Mouse (Mus musculus): ENCODE measurements around the gene Grm4. TPM values are rescaled to one million over a fixed set of nuclear protein-coding genes. Genes with fewer than 3 reads are reported as not detected.

The Grm4 gene
- polyA plus RNA-seq, 1 experiment from 2014 or later = 0.29 TPM

DNA sequence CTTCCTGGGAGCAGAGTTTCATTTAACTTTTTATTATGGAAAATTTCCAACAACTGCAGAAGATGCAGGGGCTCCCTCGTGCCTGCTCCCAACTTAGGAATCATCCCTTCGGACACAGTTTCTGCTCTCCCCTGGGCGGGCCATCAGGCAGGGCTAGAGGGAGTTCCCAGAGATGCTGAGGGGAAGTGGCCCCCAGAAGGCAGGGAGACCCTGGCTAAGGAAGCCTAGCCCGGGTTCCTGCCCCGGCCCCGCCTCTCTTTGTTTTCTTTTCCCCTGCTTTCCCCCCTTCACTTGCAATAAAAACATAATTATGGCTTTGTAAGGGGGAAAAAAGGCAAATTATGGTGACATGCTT, 98.9 kb downstream of the Grm4 start:
- H3K27me3 ChIP-seq (replicated peaks) = no peaks in the 10 kb centered on the region
- ATAC-seq = no peak
- peaks cover 13% of the 10 kb centered on the region for H3K4me1 ChIP-seq (replicated peaks)
- H3K27ac ChIP-seq = peak overlapping the region; percentile 23
- no peaks in the 10 kb centered on the region for H3K9me3 ChIP-seq
- no peak overlapping the region for H3K9ac ChIP-seq
- H3K4me3 ChIP-seq (replicated peaks) = no peak overlapping the region
- no peaks in the 10 kb centered on the region for H3K36me3 ChIP-seq
- H3K4me2 ChIP-seq (replicated peaks) = peak overlapping the region; percentile 11
- 24% methylated on average over 6 of the region's 6 CpGs for WGBS

DNA sequence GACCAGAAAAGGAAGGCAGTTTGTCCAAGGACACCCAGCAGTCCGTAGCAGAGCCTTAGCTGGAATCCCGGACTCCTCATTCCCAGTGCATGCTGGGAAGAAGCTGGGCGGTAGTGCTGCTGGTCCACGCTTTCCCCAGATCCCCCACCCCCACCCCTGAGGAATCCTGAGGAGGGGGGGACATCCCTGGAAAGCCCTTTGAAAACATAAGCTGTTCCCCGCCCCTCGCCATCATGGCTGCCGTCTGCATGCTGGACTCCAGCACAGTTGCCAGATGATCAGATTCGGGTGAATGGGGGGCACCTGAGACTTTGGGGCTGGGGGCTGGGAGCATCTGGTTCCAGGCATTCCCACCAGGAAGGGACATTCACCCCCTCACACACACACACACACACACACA, 99.4 kb downstream of the Grm4 start:
- H3K36me3 ChIP-seq = no peaks in the 10 kb centered on the region
- no peak overlapping the region for H3K9ac ChIP-seq
- peaks cover 13% of the 10 kb centered on the region for H3K4me1 ChIP-seq (replicated peaks)
- H3K4me2 ChIP-seq (replicated peaks) = peak overlapping the region; percentile 11; the same call in 1 of the 2 replicates
- 44% methylated on average over 8 of the region's 8 CpGs for WGBS
- H3K27me3 ChIP-seq (replicated peaks) = no peaks in the 10 kb centered on the region
- H3K27ac ChIP-seq = no peak overlapping the region
- 0 out of 2 replicates have a peak, but pooled peaks have one; percentile 49 for ATAC-seq
- H3K9me3 ChIP-seq = no peaks in the 10 kb centered on the region
- H3K4me3 ChIP-seq (replicated peaks) = no peak overlapping the region

DNA sequence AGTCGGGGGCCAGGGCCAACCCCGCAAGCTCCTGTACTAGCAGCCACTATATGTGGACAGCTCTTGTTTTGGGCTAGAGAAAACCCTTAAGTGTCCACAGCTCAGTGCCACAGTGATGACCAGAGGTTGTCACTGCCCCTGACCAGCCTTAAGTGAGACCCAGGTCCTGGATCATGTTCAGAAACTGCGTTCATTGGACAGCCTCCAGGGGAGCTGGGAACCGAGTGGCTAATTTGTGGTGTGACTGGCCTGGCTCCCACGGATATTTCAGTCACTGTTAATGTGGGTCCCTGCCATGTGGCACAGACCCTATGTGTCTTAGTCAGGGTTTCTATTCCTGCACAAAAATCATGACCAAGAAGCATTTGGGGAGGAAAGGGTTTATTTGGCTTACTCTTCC, 112.2 kb downstream of the Grm4 start:
- H3K9me3 ChIP-seq = no peaks in the 10 kb centered on the region
- WGBS = 83% methylated on average over 5 of the region's 5 CpGs
- no peaks in the 10 kb centered on the region for H3K27me3 ChIP-seq (replicated peaks)
- no peaks in the 10 kb centered on the region for H3K4me1 ChIP-seq (replicated peaks)
- no peak overlapping the region for H3K4me2 ChIP-seq (replicated peaks)
- no peak for ATAC-seq
- no peaks in the 10 kb centered on the region for H3K36me3 ChIP-seq
- no peak overlapping the region for H3K4me3 ChIP-seq (replicated peaks)
- H3K27ac ChIP-seq = no peak overlapping the region
- no peak overlapping the region for H3K9ac ChIP-seq

DNA sequence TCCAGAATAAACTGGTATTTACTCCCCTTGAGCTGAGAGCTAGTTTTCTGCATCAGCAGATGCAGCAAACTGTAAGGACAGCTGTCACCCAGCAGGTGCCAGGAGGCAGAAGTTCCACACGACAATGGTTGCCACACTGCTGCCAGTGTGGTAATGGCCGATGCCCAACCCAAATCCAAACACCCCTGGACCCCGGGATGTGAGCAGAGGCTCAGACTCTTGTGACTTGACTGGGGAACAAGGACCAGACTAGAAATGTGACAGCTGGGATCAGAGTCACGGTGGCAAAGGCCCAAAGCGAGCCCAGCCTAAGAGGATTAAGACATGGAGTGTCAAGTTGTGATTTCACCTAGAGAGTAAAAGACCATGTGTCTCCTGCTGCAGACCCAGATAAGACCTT, 112.7 kb downstream of the Grm4 start:
- no peak overlapping the region for H3K4me2 ChIP-seq (replicated peaks)
- no peaks in the 10 kb centered on the region for H3K36me3 ChIP-seq
- ATAC-seq = no peak
- no peaks in the 10 kb centered on the region for H3K9me3 ChIP-seq
- no peaks in the 10 kb centered on the region for H3K4me1 ChIP-seq (replicated peaks)
- no peak overlapping the region for H3K4me3 ChIP-seq (replicated peaks)
- no peaks in the 10 kb centered on the region for H3K27me3 ChIP-seq (replicated peaks)
- 75% methylated on average over 5 of the region's 5 CpGs for WGBS
- H3K27ac ChIP-seq = no peak overlapping the region
- H3K9ac ChIP-seq = no peak overlapping the region

DNA sequence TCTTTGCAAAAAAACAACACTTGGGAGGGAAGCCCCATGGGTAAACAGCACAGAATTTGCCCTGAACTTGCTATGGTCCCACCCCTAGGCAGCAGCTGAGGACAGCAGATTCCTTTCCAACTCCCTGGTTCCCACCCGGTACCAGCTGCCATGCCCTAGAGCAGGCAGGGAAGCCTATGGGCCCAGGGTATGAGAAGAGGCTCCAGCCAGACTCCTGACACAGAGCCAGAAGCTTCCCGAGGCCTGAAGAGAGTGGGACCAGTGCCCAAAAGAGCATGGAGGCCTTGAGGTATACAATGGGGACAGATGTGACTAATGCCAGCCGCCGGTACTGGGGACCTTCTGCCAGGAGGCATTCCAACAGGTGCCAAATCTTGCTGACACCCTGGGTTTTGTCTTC, 114.2 kb downstream of the Grm4 start:
- H3K9ac ChIP-seq = no peak overlapping the region
- WGBS = 80% methylated on average over 4 of the region's 4 CpGs
- H3K9me3 ChIP-seq = no peaks in the 10 kb centered on the region
- no peak overlapping the region for H3K4me3 ChIP-seq (replicated peaks)
- H3K4me2 ChIP-seq (replicated peaks) = no peak overlapping the region
- H3K4me1 ChIP-seq (replicated peaks) = no peaks in the 10 kb centered on the region
- no peaks in the 10 kb centered on the region for H3K36me3 ChIP-seq
- H3K27ac ChIP-seq = no peak overlapping the region
- no peaks in the 10 kb centered on the region for H3K27me3 ChIP-seq (replicated peaks)
- ATAC-seq = no peak

DNA sequence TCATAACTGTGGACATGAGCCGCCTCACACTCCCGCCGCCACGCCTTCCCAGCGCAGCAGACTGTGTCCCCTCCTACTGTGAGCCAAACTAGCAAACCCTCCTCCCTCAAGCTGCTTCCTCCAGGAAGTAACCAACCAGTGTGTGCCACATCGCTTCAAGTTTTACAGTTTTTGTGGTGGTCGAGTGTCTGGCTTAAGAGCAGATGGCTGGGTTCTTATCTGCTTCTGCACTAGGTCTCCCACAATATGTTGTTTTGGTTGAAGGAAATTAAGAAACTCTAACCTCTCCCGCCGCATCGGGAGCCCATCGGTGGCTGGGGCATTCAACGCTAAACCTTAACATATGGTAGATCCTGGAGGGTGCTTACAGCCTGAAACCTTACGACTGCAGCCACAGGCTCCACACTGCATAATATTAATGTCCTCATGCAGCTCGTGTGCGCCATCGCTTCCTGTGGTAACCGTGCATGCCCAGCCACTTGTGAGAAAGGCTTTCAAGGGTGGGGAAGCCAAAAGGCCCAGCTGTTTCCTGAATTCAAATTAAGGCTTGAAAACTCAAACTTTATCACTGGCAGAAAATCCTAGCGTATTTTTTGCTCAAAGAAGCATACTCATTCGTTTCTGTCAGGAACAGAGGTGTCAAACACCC, 115.7 kb downstream of the Grm4 start:
- no peaks in the 10 kb centered on the region for H3K36me3 ChIP-seq
- H3K9me3 ChIP-seq = no peaks in the 10 kb centered on the region
- no peak overlapping the region for H3K4me2 ChIP-seq (replicated peaks)
- no peak overlapping the region for H3K27ac ChIP-seq
- H3K27me3 ChIP-seq (replicated peaks) = no peaks in the 10 kb centered on the region
- H3K4me1 ChIP-seq (replicated peaks) = no peaks in the 10 kb centered on the region
- H3K4me3 ChIP-seq (replicated peaks) = no peak overlapping the region
- no peak for ATAC-seq
- 87% methylated on average over 19 of the region's 19 CpGs for WGBS
- H3K9ac ChIP-seq = no peak overlapping the region

DNA sequence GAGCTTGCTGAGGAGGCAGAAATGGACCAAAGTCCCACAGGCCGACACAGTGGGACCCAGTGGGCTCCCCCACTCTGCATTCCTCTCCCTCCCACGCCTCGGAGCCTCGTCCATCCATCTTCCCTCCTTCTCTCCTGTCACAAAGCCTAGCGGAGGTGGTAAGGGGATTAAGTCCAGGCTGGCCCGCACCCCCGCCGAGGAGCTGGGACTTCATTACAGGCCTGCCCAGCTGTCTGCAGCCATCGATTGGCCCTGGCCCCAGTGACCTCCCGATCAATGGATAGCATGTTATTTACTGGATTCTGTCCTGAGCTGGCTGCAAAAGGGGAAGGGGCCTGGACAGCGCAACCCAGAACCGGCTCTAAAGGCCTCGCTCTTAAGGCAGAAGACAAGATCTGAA, 120.0 kb downstream of the Grm4 start:
- Histone ChIP-seq H3K4me1 (replicated peaks) (no peaks in the 10 kb centered on the region), H3K4me3 (replicated peaks) (no peak overlapping the region), H3K27ac (no peak overlapping the region), H3K4me2 (replicated peaks) (no peak overlapping the region), H3K36me3 (no peaks in the 10 kb centered on the region), H3K9me3 (no peaks in the 10 kb centered on the region), H3K27me3 (replicated peaks) (no peaks in the 10 kb centered on the region), H3K9ac (no peak overlapping the region)
- ATAC-seq = no peak
- 26% methylated on average over 13 of the region's 13 CpGs for WGBS

DNA sequence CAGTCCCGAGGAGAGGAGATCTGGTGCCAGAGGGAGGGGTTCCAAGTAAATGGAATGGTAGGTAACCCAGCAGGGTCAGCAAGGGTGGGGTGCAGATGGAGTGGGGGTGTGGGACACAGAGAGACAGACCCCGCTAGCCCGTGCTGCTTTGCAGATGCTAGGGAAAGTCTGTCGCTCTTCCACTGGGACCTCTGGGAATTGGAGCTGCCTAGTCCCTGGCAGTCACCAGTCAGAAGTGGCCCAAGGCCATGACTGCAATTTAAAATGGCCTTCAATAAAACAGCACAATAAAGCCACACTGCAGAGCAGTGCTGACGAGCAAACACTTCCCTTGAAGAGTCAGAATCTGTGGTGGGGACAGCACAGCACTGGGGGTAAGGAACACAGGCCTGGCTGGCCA, 127.3 kb downstream of the Grm4 start:
- H3K4me1 ChIP-seq (replicated peaks) = no peaks in the 10 kb centered on the region
- no peak for ATAC-seq
- no peak overlapping the region for H3K4me2 ChIP-seq (replicated peaks)
- 71% methylated on average over 5 of the region's 5 CpGs for WGBS
- H3K9ac ChIP-seq = no peak overlapping the region
- no peak overlapping the region for H3K4me3 ChIP-seq (replicated peaks)
- no peak overlapping the region for H3K27ac ChIP-seq
- H3K36me3 ChIP-seq = no peaks in the 10 kb centered on the region
- H3K27me3 ChIP-seq (replicated peaks) = no peaks in the 10 kb centered on the region
- H3K9me3 ChIP-seq = no peaks in the 10 kb centered on the region

DNA sequence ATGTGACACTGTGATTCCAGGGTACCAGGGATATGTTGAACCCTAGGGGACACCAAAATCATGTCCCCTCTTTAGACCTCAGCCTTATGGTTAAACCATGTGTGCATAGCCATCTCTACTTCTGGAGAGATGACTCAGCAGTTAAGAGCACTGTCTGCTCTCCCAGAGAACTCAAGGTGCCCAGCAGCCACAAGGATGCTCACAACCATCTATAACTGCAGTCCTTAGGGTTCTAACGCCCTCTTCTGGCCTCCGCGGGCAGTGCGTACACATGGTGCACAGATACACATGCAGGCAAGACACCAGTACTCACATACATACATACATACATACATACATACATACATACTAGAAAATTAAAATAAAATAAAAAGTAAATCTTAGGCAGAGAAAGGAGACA, 127.8 kb downstream of the Grm4 start:
- H3K27ac ChIP-seq = no peak overlapping the region
- H3K36me3 ChIP-seq = no peaks in the 10 kb centered on the region
- H3K9me3 ChIP-seq = no peaks in the 10 kb centered on the region
- 85% methylated on average over 4 of the region's 4 CpGs for WGBS
- H3K4me1 ChIP-seq (replicated peaks) = no peaks in the 10 kb centered on the region
- ATAC-seq = no peak
- no peaks in the 10 kb centered on the region for H3K27me3 ChIP-seq (replicated peaks)
- no peak overlapping the region for H3K9ac ChIP-seq
- no peak overlapping the region for H3K4me3 ChIP-seq (replicated peaks)
- no peak overlapping the region for H3K4me2 ChIP-seq (replicated peaks)

DNA sequence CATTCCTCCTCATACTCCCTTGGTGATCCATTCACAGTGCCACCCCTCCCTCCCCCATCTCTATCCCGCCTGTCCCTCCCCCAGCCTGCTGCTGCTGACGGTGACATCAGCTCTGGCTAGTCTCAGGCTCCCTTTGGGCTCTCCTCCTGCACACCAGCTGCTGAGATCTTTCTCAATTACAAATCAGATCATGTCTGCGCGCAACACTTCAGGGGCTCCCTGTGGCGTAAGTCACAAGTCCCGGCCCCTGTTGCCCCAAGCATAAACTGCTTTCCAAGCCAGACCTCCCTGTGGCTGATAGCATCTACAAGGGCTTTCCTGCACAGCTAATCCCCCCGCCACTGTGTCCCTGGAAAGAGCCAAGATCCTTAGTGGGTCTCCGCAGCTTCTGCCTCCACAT, 128.3 kb downstream of the Grm4 start:
- Histone ChIP-seq H3K4me3 (replicated peaks) (no peak overlapping the region), H3K4me2 (replicated peaks) (no peak overlapping the region), H3K9me3 (no peaks in the 10 kb centered on the region), H3K36me3 (no peaks in the 10 kb centered on the region), H3K4me1 (replicated peaks) (no peaks in the 10 kb centered on the region), H3K27me3 (replicated peaks) (no peaks in the 10 kb centered on the region), H3K27ac (no peak overlapping the region), H3K9ac (no peak overlapping the region)
- no peak for ATAC-seq
- WGBS = 46% methylated on average over 8 of the region's 8 CpGs

DNA sequence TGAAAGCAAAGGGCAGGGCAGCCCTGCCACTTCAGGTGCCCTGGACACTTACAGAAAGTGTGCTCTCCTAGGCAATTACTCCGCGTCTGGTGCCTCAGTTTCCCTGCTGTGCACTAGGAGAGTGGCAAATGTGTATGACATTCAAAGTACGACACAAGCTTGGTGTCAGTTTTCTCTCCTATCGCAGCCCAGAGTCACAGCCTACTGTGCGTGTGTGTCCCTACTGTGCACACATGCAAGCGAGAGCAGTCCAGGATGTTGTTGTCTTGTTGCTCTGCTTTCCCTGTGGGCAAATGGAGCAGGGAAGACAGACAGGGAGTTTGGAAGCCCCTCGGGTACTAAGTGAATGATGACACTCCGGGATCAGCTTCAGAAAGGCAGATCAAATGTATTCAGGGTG, 131.2 kb downstream of the Grm4 start:
- Histone ChIP-seq H3K9me3 (no peaks in the 10 kb centered on the region), H3K4me3 (replicated peaks) (no peak overlapping the region), H3K4me2 (replicated peaks) (no peak overlapping the region), H3K9ac (no peak overlapping the region), H3K4me1 (replicated peaks) (peaks cover 11% of the 10 kb centered on the region), H3K27me3 (replicated peaks) (no peaks in the 10 kb centered on the region), H3K36me3 (no peaks in the 10 kb centered on the region), H3K27ac (no peak overlapping the region)
- ATAC-seq = no peak
- WGBS = 88% methylated on average over 8 of the region's 8 CpGs

DNA sequence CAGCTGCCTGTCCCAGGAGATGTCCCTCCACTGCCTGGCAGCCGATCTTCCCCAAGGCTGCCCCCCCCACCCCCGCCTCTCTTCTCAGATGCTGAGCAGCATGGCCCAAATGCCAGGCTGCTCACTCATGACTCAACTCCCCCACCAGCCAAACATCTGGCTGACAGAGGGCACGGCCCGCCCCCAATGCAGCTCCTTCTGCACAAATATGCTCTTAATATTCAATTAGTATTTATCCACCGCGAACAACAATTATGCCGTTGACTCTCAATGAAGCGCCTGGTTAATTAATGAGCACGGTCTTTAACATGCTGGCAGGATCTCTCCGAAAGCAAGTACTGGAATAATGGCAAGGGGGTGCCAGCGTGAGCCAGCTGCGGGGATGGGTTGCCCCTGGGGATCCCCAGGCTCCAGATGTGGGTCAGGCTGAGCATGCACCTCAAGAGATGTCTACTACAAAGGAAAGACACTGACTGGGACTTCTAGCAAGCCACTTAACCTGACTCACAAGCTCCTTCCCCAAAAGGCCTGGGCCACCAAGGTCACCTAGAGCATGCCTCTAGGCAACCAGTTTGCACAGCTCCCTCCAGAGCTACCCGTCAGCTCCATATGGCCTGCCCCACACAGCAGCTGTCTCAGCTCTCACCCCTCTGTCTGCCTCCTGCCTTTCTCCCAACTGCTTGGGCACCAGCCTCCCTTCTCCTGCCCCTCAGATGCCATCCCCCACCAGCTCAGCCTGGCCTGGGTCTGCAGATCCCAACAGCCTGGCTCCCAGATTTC, 131.8 kb downstream of the Grm4 start:
- no peak overlapping the region for H3K4me3 ChIP-seq (replicated peaks)
- no peak overlapping the region for H3K9ac ChIP-seq
- peaks cover 11% of the 10 kb centered on the region for H3K4me1 ChIP-seq (replicated peaks)
- WGBS = 77% methylated on average over 13 of the region's 13 CpGs
- no peak overlapping the region for H3K4me2 ChIP-seq (replicated peaks)
- no peaks in the 10 kb centered on the region for H3K27me3 ChIP-seq (replicated peaks)
- no peaks in the 10 kb centered on the region for H3K36me3 ChIP-seq
- H3K27ac ChIP-seq = no peak overlapping the region
- ATAC-seq = no peak
- no peaks in the 10 kb centered on the region for H3K9me3 ChIP-seq

DNA sequence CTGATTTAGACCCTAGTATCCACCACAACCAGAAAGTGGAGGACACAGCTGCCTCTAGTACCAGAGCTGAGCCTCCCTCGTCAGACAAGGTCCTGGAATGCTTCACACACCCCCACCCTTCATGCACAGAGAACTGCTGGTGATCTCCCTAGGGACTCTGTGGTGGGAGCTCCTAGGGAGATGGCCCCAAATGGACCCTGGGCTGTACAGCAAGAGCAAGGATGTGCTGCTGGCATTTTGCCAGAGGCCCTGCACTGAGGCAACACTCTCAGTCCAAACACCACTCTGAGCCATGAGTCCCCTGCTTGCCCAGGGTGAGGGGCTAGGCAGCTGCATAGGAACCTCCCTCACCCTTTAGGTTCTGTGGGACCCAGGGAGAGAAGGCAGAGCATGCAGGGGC, 134.8 kb downstream of the Grm4 start:
- Histone ChIP-seq H3K36me3 (no peaks in the 10 kb centered on the region), H3K27ac (no peak overlapping the region), H3K4me3 (replicated peaks) (no peak overlapping the region), H3K9me3 (no peaks in the 10 kb centered on the region), H3K4me2 (replicated peaks) (no peak overlapping the region), H3K27me3 (replicated peaks) (no peaks in the 10 kb centered on the region), H3K9ac (0 out of 2 replicates have a peak overlapping the region, but pooled peaks have one; percentile 1), H3K4me1 (replicated peaks) (peaks cover 11% of the 10 kb centered on the region)
- peak; percentile 38 for ATAC-seq
- WGBS = 38% methylated on average over 1 of the region's 1 CpGs

Data from intestine, embryonic 15.5 days (tissue).